Mouse (Mus musculus) retina, postnatal 1 day (tissue): Measurements from ENCODE around the gene Ube4b.
"Not testable (repeated sequence)": the region's sequence is repeated elsewhere in the genome, so short reads cannot be mapped to it uniquely, and the experiment has no call there.

ENCODE experiments used
- DNase-seq: peaks from one replicate; pipeline ENCODE4 v3.0.0-alpha.2; 2012

Ube4b gene

DNA sequence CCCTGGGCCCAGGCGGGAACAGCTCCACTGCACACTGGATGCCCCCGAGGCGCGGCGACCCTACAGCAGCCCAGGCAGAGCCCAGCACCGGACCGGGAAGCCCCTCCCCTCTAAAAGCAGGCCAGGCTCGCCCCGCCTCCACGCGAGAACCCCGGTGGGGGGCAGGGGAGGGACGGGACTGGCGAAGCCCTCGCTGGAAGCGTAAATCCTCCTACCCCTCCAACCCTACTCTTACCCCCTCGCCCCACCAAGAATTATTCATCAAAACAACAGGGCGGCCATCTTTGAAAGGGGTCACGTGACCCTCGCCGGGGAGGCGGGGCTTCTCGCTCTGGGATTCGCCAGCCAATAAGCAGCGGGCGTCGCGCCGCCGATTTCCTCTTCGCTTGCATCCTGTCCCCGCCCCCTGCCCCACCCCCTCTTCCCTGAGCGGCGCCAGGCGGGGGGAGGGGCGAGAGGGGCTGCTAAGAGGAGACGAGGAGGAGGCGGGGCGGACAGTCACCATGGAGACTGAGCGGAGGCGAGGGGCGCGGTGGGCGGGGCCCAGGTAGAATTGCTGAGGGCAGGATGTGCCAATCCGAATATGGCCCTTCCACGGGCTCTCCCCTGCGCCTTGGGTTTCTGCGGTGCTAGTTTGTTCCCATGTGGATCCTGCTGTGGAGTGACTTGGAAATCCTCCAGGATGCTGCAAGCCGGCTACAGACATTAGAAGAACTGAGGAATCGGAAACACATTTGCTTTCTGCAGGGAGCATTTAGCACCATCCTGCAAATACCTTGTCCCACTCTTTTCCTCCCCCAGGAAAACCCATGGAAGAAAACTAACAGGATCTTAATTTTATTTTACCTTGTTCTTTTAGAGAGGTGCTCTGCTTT, at the start of gene Ube4b:
Gene Ube4b (minus strand): TSS at position 425 of the 875 bp plus-strand sequence.
- DNase-seq, result peak; percentile 99

DNA sequence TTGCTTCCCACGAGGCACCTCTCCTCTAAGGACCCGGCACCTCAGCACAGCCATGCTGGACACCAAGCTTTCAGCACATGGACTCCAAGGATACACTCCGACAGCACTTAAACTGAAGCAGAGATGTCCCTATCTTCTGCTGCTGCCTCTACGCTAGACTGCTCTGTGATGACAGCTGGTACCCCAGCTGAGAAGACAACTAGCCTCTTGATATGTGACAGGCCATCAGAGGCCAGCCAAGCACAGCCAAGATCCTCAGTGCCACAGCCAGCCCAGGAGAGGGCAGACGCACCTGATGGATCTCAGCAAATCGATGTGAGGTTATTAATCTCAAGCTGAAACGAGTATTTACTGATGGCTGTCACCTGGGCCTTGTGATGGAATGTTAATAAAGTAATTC, 48.5 kb upstream of the Ube4b start:
- DNase-seq, result no peak

DNA sequence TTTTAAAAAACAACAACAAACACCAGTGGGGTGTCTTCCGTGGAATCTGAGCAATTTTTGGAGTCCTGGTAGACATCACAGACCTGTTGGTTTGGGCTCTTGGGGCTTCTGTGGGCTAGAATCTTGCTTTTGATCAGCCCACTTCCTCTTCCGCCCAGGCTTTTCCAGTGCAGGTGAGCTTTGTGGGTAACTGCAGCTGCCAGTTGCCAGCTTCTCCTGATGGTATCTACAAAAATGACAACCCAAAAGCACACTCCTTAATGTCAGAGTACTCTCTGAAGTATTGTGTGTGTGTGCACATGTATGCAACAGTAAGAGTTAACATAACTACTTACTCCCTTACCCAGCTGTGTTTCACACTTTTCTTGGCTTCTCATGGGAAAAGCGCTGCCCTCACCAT, 43.0 kb upstream of the Ube4b start:
- DNase-seq, result no peak

DNA sequence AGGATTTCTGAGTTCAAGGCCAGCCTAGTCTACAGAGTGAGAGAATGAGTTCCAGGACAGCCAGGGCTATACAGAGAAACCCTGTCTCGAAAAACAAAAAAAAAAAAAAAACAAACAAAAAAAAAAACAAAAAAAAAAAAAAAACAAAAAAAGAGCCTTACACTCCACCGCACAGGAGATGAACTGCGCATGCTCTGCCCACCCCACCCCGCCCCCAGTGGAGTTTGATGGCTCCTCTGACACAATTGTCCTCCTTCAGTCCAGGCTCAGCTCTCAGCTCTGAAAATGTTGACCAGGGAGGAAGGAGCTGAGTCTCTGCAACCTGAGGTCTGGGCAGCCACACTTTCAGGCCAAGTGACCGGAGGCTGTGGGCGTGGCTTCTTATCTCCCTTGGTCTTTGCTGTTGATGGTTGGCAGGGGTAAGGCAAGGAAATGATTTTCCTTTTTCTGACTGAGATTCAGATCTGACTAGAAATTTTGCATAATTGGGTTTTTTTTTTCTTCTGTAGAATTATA, 36.9 kb upstream of the Ube4b start:
- DNase-seq, result no peak

DNA sequence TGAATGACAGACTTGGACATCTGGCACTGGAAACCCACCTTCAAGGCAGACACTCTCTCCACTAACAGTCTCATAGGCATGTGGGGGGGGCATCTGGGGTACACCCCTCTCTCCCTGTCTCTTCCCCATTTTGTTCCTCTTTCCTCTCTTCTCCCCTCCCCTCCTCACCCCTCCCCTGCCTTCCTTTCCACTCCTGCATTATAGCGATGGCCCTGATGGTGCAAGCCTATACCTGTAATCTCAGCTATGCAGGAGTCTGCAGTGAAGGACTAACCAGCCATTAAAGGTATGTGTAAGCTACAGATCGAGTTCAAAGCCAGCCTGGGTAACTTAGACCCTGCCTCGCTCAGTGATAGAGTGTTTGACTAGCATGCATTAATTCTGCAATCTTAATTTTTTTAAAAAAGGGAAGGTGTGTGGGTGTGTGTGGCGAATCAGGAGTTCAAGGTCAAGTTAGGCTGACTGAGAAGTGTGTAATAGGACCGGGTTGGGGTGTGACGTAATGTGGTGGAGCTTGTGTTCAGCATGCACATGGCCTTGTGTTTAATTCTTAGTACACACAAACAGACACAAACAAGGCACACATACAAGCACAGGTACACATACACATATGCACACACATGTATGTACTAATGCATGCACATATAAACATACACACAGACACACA, 35.9 kb upstream of the Ube4b start:
- DNase-seq, result no peak

DNA sequence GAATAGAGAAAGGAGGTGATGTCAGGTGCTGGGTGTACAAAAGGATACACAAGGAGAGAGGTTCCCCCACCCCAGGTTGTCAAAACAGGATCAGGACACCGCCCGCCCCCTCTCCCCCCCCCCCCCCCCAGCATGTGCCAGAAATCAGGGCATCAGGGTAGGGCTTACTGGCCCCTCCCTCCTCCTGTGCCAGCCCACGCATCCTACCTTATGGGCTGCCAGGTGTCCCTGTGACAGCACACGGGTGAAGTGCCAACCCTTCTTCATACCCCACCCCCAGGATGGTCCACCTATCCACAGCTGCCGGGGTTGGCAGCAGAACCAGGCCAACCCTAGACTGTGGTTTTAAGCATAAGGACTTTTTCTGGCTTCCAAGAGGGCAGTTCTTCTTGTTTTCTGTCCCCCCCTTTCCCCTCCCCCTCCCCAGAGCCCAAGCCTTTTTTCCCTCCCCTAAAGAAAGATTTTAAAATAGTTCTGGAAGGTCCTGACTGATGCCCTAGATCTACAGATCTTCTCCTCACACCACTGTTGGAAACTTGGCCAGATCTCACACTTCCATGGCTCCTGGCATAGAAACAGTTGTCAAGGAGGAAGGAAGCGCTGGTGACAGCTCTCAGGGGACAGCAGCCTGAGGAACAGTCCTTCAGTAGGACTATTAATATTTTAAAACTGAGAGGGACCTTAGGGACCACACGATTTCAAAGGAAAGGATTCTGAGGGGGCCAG, 35.2 kb upstream of the Ube4b start:
- peak; percentile 59 for DNase-seq

DNA sequence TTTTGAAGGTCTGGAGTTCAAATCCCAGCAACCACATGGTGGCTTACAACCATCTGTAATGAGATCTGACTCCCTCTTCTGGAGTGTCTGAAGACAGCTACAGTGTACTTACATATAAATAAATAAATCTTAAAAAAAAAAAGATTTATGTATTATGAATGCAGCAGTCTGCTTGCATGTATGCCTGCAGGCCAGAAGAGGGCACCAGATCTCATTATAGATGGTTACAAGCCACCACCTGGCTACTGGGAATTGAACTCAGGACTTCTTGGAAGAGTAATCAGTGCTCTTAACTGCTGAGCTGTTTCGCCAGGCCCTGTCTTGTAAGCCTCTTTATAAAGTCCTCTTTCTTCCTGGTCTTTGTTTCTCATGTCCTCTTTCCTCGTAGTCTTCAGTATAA, 33.9 kb upstream of the Ube4b start:
- not testable (repeated sequence) for DNase-seq

DNA sequence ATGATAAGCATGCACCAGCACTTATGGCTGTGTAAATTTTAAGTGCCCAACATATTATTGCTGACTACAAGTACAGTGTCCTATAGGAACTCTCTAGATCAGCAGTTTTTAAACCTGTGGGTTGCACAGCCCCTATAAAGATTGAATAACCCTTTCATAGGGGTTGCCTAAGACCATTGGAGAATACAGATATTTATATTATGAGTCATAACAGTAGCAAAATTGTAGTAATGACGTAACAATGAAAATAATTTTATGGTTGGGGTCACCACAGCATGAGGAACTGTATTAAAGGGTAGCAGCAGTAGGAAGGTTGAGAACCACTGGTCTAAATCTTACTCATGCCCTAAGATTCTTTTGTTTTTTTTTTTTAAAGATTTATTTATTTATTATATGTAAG, 32.9 kb upstream of the Ube4b start:
- no peak for DNase-seq

DNA sequence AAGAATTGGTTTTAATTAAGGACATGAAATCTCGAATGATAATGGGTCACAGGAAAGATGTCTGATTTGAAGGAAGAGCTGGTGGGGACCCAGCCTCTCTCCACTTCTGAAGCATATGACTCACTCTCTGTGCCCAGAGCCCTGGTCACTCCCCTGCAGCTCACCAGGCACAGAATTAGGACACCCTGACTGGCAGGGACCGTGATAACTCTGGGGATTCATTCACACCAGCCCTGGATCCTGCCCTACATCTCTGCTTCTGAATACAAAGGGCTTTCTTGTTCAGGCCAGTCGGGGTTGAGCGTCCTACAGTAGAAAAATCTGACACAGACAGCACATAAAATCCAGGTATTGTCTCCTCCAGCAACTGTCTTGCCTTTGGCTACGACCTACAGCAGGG, 32.0 kb upstream of the Ube4b start:
- peak; percentile 92 for DNase-seq

DNA sequence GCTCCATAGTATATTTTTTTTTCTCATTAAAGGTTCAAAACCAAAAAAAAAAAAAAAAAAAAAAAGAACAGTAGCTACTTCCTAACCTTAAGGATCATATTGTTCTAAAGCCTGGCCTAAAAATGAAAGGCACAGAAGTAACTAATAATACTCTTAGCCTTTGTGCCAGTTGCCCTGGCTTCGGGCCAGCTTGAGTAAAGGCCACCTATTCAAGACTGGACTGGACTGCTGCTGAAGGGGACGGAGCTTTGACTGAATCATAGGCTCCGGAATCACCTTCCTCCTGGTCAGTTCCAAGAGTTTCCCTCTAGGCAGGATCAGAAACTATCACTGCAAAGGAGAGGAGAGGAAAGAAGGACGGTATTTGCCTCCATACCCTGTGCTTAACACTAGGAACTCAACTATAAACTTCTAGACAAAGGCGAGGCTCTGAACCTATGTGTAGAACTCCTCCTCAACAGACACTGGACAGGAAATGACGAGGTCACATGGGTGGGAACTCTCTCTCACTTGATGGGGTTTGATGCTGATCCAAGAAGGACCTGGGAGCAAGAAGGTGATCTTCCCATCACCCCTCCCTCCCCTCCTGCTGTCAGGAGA, 31.4 kb upstream of the Ube4b start:
- DNase-seq, result peak; percentile 42

DNA sequence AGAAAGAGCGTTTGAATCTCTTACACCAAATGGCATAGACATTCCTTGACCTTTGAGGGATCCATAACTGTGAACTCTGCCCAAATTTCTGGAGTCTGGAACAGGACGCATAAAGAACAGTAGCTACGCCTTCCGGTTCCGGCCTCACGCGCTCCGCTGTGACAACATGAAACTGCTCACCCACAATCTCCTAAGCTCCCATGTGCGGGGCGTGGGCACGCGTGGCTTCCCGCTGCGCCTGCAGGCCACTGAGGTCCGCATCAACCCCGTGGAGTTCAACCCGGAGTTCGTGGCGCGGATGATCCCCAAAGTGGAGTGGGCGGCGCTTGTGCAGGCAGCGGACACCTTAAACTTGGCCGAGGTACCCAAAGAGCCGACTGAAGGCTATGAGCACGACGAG, 30.6 kb upstream of the Ube4b start:
- DNase-seq, result not testable (repeated sequence)

DNA sequence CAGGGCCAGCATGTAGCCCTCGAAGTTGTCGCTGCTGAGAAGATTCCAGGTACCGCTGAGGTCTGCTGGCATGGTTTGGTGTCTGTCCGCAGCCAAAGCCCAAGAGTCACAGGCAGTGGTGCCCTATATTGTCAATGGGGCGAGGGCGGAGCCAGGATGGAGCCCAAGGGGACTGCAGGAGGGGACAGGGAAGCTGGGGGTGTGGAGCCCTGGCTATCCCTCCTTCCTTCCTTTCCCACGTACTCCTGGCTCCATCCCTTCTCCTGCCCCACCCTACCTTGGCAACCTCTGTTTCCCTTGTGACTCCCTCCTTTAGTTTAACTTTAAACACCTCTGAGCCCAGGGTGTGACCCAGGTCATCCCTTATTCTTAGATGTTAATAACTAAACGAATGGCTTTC, 28.3 kb upstream of the Ube4b start, which contains the start of gene Rbp7:
Gene Rbp7 (minus strand): TSS at position 100 of the 400 bp plus-strand sequence.
- DNase-seq, result no peak

DNA sequence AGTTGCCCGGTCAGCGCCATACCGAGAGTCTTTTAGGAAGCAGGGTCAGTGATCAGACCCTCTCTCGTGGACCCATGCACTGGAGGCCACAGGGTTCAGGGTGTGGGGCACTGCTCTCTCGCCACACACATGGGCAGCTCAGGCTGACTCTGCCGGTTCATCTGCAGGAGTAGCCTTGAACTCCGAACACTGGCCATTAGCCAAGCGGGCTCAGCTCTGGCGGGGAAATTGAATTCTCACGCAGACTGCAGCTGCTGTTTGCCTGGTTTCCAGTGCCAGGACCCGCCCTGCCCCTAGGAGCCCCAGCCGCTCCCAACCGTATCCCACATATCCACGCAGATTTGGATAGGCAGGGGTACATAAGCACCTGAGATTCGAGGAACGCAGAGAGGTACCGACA, 27.7 kb upstream of the Ube4b start:
- DNase-seq, result no peak

DNA sequence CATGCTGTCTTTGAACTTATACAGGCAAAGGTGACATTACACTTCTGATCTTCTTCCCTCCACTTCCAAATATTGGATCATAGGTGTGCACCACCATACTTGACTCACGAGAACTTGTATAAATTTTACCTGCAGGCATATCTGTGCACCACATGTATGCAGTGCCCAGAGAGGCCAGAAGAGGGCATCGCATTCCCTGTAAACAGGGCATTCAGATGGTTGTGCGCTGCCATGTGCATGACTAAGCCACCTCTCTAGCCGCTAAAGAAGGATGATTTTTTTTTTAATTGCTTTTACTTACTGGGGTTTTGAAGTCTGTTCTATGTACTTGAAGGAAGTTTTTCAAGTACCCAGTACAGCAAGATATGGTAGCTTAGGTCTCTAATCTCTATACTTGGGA, 27.1 kb upstream of the Ube4b start:
- peak; percentile 59 for DNase-seq

DNA sequence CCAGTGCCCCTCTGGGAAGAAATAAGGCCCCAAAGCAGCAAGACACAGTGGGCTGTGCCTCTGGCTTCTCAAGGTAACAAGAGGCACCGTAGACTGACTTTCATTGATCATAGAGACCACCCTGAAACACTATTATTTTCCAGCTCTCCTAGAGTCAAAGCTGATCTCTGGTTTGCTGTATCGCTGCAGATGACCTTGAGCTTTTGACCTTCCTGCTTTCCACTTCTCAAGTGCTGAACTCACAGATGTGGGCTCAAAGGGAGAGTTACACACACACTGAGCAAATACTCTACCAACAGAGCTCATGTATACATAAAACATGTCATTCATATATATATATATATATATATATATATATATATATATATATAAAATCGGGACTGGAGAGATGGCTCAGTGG, 24.1 kb upstream of the Ube4b start:
- DNase-seq, result no peak

DNA sequence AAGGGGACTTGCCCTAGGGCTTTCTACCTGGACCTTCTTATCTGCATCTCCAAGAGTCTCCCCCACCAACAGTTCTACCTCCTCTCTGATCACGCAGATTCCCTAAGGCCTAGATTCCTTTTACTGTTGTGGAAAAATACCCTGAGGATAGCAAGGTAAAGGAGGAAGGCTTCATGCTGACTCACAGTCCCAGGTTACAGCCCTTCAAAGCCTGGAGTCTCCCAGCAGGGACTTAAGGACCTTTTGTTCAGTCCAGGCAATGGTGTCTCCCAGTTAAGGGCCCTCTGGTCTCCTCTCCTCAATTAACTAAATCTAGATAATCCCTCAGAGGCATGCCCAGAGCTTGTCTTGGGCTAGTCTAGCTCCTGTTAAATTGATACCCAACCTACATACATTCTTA, 19.8 kb upstream of the Ube4b start:
- DNase-seq, result no peak

DNA sequence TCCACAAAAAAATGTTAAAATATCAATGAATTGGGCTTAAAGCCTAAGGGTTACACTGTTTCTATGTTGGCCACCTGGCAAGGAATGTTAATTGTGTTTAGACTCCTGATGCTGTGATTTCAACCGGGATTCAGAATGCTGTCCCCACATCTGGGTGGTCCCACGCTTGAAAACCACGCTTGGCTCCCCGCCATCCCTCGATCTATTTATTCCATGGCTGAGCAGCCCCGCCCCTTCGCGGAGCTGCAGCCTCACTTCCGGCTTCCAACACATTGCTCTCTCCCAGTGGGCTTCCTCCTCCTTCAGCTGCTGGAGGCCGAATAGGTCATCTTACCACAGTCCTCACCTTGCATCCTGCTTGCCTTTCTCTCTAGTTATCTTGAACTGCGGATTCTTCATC, 19.3 kb upstream of the Ube4b start:
- DNase-seq, result peak; percentile 94

DNA sequence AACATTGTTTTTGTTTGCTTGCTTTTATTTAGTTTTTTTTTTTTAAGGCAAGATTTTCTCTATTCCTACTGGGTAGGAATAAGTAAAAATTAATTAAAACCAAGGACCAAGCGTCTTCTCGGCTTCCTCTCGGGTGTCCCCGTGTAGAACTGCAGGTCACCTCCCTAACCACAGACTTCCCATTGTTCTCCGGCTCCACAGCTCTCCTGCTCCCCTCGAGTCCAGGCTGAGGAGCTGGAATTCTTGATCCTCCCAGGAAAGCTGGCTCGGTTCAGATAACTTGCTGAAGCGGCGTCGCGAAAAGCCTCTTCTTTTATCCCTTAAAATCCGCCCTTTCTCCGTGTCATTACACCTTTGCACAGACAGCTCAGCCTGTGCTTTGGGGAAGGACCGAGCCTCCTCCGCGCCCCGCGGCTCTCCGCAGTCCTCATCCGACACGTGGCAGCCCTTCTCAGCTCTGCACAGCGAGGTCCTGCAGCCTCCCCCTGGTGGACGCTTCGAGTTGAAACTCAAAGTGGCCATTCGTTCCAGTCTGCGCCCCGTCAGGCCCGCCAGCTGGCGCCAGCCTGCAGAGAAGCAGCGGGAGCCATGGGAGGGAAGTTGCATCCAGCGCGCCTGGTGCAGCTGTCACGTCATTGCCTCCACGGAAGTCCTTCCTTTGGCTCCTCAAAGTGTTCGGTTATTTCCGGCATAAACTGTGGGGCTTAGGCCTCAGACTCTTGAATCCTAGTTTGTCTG, 18.6 kb upstream of the Ube4b start:
- peak; percentile 98 for DNase-seq

DNA sequence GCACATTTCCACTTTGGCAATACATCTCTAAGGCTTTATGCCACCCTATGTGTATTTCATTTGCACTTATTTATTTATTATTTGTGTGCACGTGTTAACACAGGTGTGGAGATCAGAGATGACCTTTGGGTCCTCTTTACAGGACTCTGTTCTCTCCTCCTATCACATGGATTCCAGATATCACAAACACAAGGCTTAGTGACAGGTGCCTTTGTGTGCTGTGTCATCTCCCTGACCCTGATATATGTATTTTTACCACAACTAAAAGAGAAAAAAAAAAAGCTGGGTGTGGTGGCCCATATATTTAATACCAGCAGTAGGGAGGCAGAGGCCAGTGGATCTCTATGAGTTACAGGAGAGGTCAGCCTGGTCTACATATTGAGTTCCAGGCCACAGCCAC, 17.9 kb upstream of the Ube4b start:
- no peak for DNase-seq

DNA sequence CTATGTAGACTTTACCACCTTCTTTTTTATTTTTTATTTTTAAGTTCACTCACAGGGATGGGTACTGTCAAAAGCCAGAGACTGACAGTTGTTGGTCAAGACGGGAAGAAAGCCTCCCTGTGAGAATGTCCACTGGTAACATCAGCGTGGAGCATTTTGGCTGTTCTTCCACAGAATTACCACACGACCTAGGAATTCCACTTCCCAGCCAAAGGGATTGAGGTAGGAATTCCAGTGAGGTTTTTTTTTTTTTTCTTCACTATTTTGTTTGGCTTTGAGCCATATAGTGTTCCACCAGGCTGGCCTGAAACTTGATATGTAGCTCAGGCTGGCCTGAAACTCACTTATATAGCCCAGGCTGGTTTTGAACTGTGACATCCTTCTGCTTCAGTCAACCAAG, 15.9 kb upstream of the Ube4b start:
- no peak for DNase-seq

DNA sequence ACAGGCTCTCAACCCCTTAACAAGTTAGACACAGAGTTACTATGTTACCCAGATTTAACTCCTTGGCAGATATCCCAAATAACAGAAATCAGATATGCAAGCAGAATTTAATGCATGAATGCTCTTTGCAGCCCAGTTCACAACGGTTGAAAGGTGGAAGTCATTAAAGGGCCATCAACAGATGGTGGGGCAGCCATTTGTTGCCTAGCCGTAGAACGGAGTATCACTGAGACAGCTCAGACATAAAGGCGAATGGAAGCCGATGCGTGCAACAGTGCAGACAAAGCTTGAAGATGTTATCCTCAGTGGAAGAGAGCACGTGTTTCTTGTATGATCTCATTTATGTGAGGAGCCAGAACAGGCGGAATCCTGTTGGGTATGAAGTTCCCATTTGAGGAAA, 14.0 kb upstream of the Ube4b start:
- peak; percentile 84 for DNase-seq

DNA sequence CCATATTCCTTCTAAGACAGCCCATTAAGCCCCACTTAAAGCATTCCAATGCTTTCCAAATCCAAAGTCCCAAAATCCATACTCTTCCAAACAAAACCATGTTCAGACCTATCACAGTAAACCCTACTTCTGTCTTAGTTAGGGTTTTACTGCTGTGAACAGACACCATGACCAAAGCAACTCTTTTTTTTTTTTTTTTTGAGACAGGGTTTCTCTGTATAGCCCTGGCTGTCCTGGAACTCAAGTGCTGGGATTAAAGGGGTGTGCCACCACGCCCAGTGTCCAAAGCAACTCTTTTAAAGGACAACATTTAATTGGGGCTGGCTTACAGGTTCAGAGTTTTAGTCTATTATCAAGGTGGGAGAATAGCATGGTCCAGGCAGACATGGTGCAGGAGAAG, 5.3 kb upstream of the Ube4b start:
- DNase-seq, result not testable (repeated sequence)
